Mouse (Mus musculus) forebrain, embryonic 14.5 days (tissue): ENCODE measurements around the gene Cabcoco1. TPM values are rescaled to one million over a fixed set of nuclear protein-coding genes. Genes with fewer than 3 reads are reported as not detected.

Source experiments
- ATAC-seq: fragments of 200-750 bp; cut with Nextera tagmentation; 2 replicates; pipeline ENCODE4 v1.8.0; 2017; ENCODE audit warnings: mild to moderate bottlenecking, moderate library complexity
- DNase-seq: peaks from one replicate; pipeline ENCODE4 v3.0.0-alpha.2; 2015; ENCODE audit warnings: low spot score
- H3K27ac ChIP-seq: fragments of 300-500 bp; sonication (generic); 2 replicates; pipeline ENCODE4 v1.5.1; 2014; ENCODE audit warnings: low read depth, mild to moderate bottlenecking, control low read depth, low read length, moderate library complexity
- H3K27me3 ChIP-seq: fragments of 300-500 bp; sonication (generic); replicated peaks from 2 replicates; pipeline ENCODE4 v1.6.1; 2014; ENCODE audit warnings: low read length, control low read depth, mixed read lengths; ENCODE audit not compliant: control insufficient read depth, insufficient read depth
- H3K36me3 ChIP-seq: fragments of 300-500 bp; sonication (generic); 2 replicates; pipeline ENCODE4 v1.6.1; 2014; ENCODE audit warnings: low read length, control low read depth; ENCODE audit not compliant: control insufficient read depth, insufficient read depth
- H3K4me1 ChIP-seq: fragments of 300-500 bp; sonication (generic); 2 replicates; pipeline ENCODE4 v1.6.1; 2014; ENCODE audit warnings: antibody characterized with exemption, low read length, control low read depth; ENCODE audit not compliant: control insufficient read depth, insufficient read depth
- H3K4me2 ChIP-seq: fragments of 300-500 bp; sonication (generic); 2 replicates; pipeline ENCODE4 v1.6.1; 2014; ENCODE audit warnings: mild to moderate bottlenecking, control low read depth, low read length
- H3K4me3 ChIP-seq: fragments of 300-500 bp; sonication (generic); 2 replicates; pipeline ENCODE4 v1.5.1; 2014; ENCODE audit warnings: low read depth, low read length, control low read depth
- H3K9ac ChIP-seq: fragments of 300-500 bp; sonication (generic); 2 replicates; pipeline ENCODE4 v1.6.1; 2014; ENCODE audit warnings: mild to moderate bottlenecking, low read length, control low read depth, moderate library complexity
- H3K9me3 ChIP-seq: fragments of 300-500 bp; sonication (generic); replicated peaks from 2 replicates; pipeline ENCODE4 v1.6.1; 2016; ENCODE audit warnings: low read length, control low read depth, mixed read lengths; ENCODE audit not compliant: control insufficient read depth
- WGBS: fragments of 180-500 bp; shearing (Covaris S2); extraction: QIAGEN DNeasy Blood & Tissue Kit; methylation state at CpG from one replicate; pipeline ENCODE4 v1.1.7; 2014; 5-methylcytosine and 5-hydroxymethylcytosine counted together
- polyA plus RNA-seq: library from polyadenylated mRNA; unstranded; fragments of >200 nt; fragmentation: Nextera tagmentation; extraction: Ambion mirVana; gene quantifications from 2 replicates; pipeline ENCODE4 v1.2.1, GENCODE M21; 2014

Gene Cabcoco1
- polyA plus RNA-seq, 1 experiment from 2014 or later = 1.1 TPM

DNA sequence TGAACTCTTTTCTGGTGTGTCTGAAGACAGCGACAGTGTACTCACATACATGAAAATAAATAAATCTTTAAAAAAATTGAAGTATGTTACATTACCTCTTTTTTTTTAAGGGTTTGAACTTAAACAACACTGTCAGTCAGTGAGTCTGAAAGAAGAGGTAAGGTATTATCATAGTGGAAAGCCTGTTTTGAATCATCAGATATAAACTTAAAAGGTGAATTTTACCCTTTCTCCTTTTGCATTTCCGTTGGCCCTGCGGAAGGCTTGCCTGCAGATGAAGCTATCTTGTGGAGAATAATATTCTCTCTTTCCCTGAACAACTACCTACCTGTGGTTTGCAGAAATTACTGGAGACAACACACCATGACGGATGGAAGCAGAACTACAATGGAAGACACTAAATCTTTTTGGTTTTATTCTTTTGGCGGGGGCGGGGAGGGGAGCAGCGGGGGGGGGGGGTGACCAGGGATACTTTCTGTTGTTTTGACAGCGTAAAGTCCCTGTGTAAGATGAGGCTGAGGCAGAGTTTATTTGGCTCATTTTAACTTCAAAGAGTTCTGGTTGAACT, 96.4 kb downstream of the Cabcoco1 start:
- no peak for DNase-seq
- Histone ChIP-seq H3K9ac (no peak overlapping the region), H3K4me1 (peaks cover 4% of the 10 kb centered on the region; the same call in 1 of the 2 replicates), H3K27me3 (no peaks in the 10 kb centered on the region), H3K4me3 (no peak overlapping the region), H3K27ac (no peak overlapping the region), H3K9me3 (no peaks in the 10 kb centered on the region), H3K36me3 (no peaks in the 10 kb centered on the region), H3K4me2 (no peak overlapping the region)
- WGBS = 73% methylated on average over 8 of the region's 8 CpGs
- ATAC-seq = no peak

DNA sequence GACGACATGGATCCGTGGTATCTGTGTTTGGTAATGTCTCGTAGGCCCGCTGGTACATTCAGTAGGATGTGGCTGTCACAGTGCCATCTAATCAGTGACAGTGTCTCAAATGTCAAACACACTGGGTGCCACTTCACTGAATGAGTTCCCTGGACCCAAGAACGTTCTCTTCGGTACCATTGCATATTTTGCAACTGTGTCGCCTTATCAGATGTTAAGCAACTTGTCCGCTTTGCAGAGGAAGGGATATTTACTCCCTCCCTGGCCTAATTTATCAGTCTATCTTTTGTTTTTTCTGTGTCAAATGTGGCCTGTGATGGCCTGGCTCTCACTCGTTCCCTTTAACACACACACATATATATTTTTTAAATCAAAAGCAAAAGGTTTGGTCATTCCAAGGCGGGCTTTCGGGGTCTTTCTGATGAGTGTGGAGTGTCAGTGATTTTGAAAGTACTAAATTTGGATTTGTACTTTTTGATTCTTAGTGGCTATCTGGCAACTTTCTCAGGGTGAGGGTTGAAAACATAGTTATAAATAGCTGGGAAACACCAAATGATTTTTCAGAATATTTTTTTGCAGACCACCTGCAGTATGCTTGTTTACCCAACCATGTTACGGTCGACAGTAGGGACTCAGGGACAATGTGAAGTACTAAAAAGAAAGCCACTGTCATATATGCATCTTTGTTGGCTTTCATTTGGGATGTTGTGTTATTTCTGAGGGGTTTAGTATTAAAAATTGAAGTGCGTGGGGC, 97.2 kb downstream of the Cabcoco1 start:
- Histone ChIP-seq H3K4me1 (peaks cover 4% of the 10 kb centered on the region; the same call in 1 of the 2 replicates), H3K27ac (no peak overlapping the region), H3K36me3 (no peaks in the 10 kb centered on the region), H3K4me2 (no peak overlapping the region), H3K27me3 (no peaks in the 10 kb centered on the region), H3K4me3 (no peak overlapping the region), H3K9ac (no peak overlapping the region), H3K9me3 (no peaks in the 10 kb centered on the region)
- ATAC-seq (no peak), DNase-seq (no peak)
- 86% methylated on average over 14 of the region's 14 CpGs for WGBS

DNA sequence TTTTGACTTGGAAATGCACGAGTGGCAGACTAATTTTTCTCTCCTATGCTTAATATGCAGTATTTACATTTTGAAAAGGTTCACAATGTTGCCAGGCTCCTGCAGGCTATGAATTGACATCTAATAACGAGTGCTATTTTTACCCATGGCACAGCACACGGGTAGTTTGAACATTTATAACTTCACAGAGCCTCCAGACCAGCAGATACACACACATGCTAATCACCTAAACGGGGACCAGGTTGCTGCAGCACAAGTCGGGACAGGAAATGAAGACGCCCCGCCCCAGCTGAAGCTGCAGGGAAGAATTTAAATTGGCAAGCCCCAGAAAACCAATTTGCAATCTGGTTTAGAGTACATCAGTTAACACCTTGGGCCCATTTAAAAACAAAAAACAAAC, 98.6 kb downstream of the Cabcoco1 start:
- DNase-seq (no peak), ATAC-seq (no peak; the same call in 1 of the 2 replicates)
- H3K4me3 ChIP-seq = no peak overlapping the region
- H3K27ac ChIP-seq = no peak overlapping the region
- no peaks in the 10 kb centered on the region for H3K36me3 ChIP-seq
- WGBS = 15% methylated on average over 7 of the region's 7 CpGs
- peak overlapping the region; percentile 21; the same call in 1 of the 2 replicates for H3K4me2 ChIP-seq
- H3K27me3 ChIP-seq = no peaks in the 10 kb centered on the region
- no peaks in the 10 kb centered on the region for H3K9me3 ChIP-seq
- no peak overlapping the region for H3K9ac ChIP-seq
- peaks cover 4% of the 10 kb centered on the region; the same call in 1 of the 2 replicates for H3K4me1 ChIP-seq

DNA sequence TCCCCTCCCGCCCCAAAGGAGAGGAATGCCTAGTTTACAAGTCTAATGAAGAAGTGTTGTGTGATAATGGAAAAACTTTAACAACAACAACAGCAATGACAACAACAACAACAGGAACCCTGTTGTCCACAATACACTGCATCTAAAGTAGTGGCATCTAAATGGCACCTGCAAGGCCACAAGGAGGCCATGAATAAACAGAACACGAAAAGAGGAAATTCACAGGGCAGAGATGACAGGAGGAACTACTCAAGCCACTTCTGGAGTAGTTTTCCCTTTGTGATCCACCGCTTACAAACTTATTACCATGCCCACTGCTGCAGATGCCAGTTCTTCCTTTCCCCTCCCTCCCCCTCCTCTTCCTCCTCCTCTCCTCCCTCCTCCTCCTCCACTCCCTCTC, 99.0 kb downstream of the Cabcoco1 start:
- H3K27me3 ChIP-seq = no peaks in the 10 kb centered on the region
- no peak overlapping the region for H3K27ac ChIP-seq
- 11% methylated on average over 3 of the region's 3 CpGs for WGBS
- no peak overlapping the region for H3K4me3 ChIP-seq
- no peak overlapping the region for H3K9ac ChIP-seq
- no peaks in the 10 kb centered on the region for H3K9me3 ChIP-seq
- no peaks in the 10 kb centered on the region for H3K36me3 ChIP-seq
- no peak for ATAC-seq
- no peak overlapping the region for H3K4me2 ChIP-seq
- DNase-seq = no peak
- H3K4me1 ChIP-seq = peaks cover 4% of the 10 kb centered on the region; the same call in 1 of the 2 replicates

DNA sequence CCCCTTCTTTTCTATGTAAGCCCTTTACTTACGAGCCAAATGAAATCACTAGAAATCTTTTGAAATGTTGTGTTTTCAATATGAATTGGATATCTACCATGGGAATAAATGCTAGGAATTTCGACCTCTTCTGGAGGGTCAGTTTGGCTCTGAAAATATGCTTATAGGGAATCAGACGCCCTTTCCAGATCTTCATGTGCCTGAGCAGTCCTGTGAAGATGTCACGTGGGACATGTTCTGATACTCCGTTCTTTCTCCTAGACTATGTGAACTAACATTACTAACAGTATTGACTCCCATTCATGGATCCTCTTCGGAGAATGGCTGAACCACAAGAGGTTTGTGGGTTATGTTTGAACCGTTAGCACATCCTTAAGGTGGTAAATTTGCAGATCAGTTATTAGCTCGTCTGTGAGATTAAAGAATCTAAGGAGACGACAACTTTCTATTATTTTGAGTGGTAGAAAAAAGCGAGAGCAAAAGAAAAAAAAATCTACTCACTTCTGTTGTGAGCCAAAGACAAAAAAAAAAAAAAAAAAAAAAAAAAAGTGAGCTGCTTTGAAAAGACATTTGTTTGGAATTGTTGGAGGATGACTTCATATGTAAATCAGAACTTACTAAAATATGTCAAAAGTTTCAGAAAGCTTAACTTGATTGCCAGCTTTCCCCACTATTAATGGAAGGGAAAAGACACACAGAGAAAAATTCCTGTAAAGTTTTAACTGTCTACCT, 99.6 kb downstream of the Cabcoco1 start:
- no peaks in the 10 kb centered on the region for H3K27me3 ChIP-seq
- 65% methylated on average over 10 of the region's 10 CpGs for WGBS
- ATAC-seq = no peak
- H3K4me1 ChIP-seq = peaks cover 4% of the 10 kb centered on the region; the same call in 1 of the 2 replicates
- H3K9me3 ChIP-seq = no peaks in the 10 kb centered on the region
- H3K36me3 ChIP-seq = no peaks in the 10 kb centered on the region
- H3K27ac ChIP-seq = no peak overlapping the region
- no peak overlapping the region for H3K4me2 ChIP-seq
- H3K4me3 ChIP-seq = no peak overlapping the region
- H3K9ac ChIP-seq = no peak overlapping the region
- DNase-seq = no peak

DNA sequence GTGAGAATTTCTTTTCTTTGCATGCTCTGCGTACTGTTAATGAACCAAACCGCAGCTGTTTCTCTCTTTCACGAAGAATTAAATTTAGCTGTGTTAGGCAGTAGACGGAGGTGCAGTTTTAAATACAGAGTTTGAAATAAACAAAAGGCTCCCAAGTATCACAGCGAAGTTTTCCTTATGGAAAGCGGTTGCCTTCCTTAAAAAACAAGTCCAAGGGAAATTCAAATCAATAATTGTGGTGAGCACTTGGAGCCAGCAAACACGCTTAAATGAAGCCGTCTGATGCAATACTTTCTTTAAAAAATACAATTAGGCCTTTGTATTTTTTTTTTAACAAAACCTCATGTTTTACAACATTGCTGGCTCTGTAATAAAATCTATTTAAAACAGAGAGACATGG, 101.2 kb downstream of the Cabcoco1 start:
- no peak overlapping the region for H3K4me3 ChIP-seq
- no peak overlapping the region for H3K4me2 ChIP-seq
- 44% methylated on average over 8 of the region's 8 CpGs for WGBS
- H3K27me3 ChIP-seq = no peaks in the 10 kb centered on the region
- H3K9ac ChIP-seq = no peak overlapping the region
- peak; percentile 38 for DNase-seq
- H3K4me1 ChIP-seq = peaks cover 4% of the 10 kb centered on the region; the same call in 1 of the 2 replicates
- H3K36me3 ChIP-seq = no peaks in the 10 kb centered on the region
- H3K27ac ChIP-seq = no peak overlapping the region
- no peak for ATAC-seq
- no peaks in the 10 kb centered on the region for H3K9me3 ChIP-seq

DNA sequence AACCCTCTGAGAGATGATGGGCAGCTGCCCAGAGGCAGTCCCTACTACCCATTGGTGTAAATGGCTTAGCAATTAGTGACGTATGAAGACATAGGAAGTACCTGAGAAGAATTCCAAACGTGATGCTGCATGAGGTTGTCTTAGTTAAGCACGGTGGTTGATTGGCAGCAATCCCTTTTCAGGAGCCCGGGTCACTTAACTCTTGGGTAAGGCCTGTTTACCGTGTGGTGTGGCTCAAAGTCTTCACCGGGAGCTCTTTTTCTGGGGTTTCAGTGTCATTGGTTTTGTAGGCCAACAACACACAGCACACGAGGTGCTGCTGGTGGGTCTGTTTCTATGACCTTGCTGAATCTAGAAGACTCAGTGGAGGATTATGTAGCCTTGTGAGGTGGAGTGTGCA, 105.9 kb downstream of the Cabcoco1 start:
- H3K4me3 ChIP-seq = no peak overlapping the region
- 86% methylated on average over 7 of the region's 7 CpGs for WGBS
- DNase-seq (no peak), ATAC-seq (no peak)
- H3K9ac ChIP-seq = no peak overlapping the region
- H3K27ac ChIP-seq = no peak overlapping the region
- H3K4me2 ChIP-seq = no peak overlapping the region
- H3K4me1 ChIP-seq = no peaks in the 10 kb centered on the region
- no peaks in the 10 kb centered on the region for H3K27me3 ChIP-seq
- H3K36me3 ChIP-seq = no peaks in the 10 kb centered on the region
- no peaks in the 10 kb centered on the region for H3K9me3 ChIP-seq

DNA sequence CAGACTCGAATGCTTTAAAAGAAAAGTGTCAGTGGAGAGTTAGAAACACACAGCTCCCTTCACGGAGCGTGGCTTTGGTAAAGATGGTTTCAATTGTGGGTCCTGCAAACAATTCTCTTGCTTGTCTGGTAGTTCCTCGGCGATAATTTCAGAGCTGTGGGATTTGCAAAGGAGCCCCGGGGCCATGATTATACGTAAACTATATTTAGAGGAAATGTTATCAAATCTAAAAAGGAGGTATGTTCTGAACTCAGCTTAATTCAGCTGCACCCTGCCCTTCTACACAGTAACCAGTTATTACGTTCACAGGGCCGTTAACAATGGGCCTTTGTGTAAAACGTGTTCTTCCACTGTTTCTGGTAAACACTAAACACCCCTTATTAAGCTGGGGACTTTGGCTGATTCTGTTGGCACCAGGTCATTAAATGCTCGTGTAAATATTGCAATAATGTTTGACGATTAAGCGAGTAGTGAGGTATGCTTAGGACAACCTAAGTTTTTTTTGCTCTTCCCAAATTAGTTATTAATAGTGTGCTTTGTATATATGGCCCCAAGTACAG, 106.6 kb downstream of the Cabcoco1 start:
- DNase-seq = no peak
- no peak for ATAC-seq
- Histone ChIP-seq H3K9ac (no peak overlapping the region), H3K9me3 (no peaks in the 10 kb centered on the region), H3K27me3 (no peaks in the 10 kb centered on the region), H3K4me2 (no peak overlapping the region), H3K4me1 (no peaks in the 10 kb centered on the region), H3K4me3 (no peak overlapping the region), H3K27ac (no peak overlapping the region), H3K36me3 (no peaks in the 10 kb centered on the region)
- 58% methylated on average over 13 of the region's 13 CpGs for WGBS
